Mouse (Mus musculus): ENCODE results near the gene Carm1.

GRCm38 (mm10) chr9:21509772-21510688, 36.7 kb upstream of the Carm1 start, which contains the start of gene Tmed1:
- no peak for TF ChIP-seq CTCF (IDR thresholded peaks at IDR 0.05)
- peak; percentile 92 for TF ChIP-seq EP300 (IDR thresholded peaks at IDR 0.05)
